Mouse (Mus musculus): Measurements from ENCODE around the gene Tbc1d20. TPM values are rescaled to one million over a fixed set of nuclear protein-coding genes. Genes with fewer than 3 reads are reported as not detected.

Gene Tbc1d20
- polyA plus RNA-seq, 1 experiment from 2014 or later: 33.6 TPM

DNA sequence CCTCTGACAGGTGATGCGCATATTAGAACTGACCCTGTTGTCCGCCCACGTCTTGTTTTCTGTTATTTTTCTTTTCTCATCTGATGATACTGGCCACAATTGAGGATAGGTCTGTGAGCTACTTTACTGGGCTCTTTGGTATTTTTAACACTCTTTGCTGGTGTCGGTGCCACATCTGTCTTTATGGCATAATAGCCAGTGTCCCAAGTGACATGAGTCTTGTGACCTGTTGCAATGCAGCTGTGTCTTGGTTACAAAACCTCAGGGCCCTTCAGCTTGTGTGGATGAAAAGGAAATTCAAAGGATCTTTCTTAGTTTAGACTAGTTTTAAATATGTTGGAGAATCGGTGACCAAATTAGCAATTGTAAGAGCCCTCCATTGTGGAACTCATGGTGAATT, 913 bp downstream of the Tbc1d20 start:
- H3K27ac ChIP-seq (ENCODE audit: poor library complexity, severe bottlenecking): no peak overlapping the region
- 34% methylated on average over 5 of the region's 5 CpGs for WGBS
- no peaks in the 10 kb centered on the region for H3K9me3 ChIP-seq (replicated peaks)
- no peaks in the 10 kb centered on the region for H3K27me3 ChIP-seq (replicated peaks)
- peaks cover 38% of the 10 kb centered on the region for H3K4me1 ChIP-seq (replicated peaks)
- H3K36me3 ChIP-seq: no peaks in the 10 kb centered on the region
- H3K4me3 ChIP-seq: peak overlapping the region; percentile 79
- H3K4me2 ChIP-seq: peak overlapping the region; percentile 78
- ATAC-seq (ENCODE audit: insufficient number of reproducible peaks, low FRiP score): no peak
- H3K9ac ChIP-seq: peak overlapping the region; percentile 94

DNA sequence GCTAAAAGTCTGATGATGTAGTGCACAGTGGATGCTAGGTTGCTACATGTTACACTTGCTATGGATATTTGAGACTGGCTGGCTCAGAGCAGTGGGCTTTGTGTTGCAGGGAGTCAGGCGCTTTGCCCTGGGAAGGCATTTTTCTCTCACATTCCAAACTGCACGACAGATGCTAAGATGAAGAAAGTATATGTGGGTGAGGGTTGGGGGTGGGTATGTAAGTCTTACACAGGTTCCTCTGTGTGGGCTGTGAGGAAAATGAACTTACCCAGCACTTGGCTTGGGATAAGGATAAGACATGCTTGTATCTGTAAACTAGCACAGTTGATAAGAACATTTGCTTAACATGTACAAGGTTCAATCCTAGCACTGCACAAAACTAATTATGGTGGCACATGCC, 9.2 kb downstream of the Tbc1d20 start:
- ATAC-seq (ENCODE audit: insufficient number of reproducible peaks, low FRiP score): no peak
- H3K27me3 ChIP-seq (replicated peaks): no peaks in the 10 kb centered on the region
- no peak overlapping the region for H3K4me3 ChIP-seq
- no peak overlapping the region for H3K9ac ChIP-seq
- peaks cover 57% of the 10 kb centered on the region for H3K36me3 ChIP-seq
- peaks cover 11% of the 10 kb centered on the region for H3K4me1 ChIP-seq (replicated peaks)
- no peaks in the 10 kb centered on the region for H3K9me3 ChIP-seq (replicated peaks)
- 71% methylated on average over 2 of the region's 2 CpGs for WGBS
- H3K4me2 ChIP-seq: no peak overlapping the region
- no peak overlapping the region for H3K27ac ChIP-seq (ENCODE audit: poor library complexity, severe bottlenecking)

DNA sequence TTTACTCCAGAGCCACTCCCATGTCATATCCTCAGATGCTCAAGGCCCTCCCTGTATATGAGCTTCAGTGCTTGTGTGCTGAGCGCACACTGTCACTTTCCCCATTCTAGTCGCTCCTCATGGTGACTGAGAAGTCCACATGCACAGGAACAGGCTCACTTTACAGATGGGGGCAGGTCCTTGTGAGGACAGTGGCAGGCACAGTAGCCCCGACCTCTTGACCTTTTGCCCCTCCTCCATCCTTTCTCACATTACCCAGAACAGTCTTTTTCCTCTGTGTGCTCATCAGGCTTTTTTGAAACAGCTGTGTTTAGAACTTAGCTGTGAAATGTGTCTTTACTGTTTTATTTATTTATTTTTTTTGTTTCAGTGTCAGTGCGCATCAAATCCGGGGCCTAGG, 10.2 kb downstream of the Tbc1d20 start:
- H3K27me3 ChIP-seq (replicated peaks): no peaks in the 10 kb centered on the region
- H3K36me3 ChIP-seq: peaks cover 66% of the 10 kb centered on the region
- no peaks in the 10 kb centered on the region for H3K9me3 ChIP-seq (replicated peaks)
- H3K4me3 ChIP-seq: no peak overlapping the region
- no peak for ATAC-seq (ENCODE audit: insufficient number of reproducible peaks, low FRiP score)
- WGBS: 64% methylated on average over 5 of the region's 5 CpGs
- H3K9ac ChIP-seq: no peak overlapping the region
- H3K27ac ChIP-seq (ENCODE audit: poor library complexity, severe bottlenecking): no peak overlapping the region
- peaks cover 4% of the 10 kb centered on the region; the same call in 1 of the 2 replicates for H3K4me1 ChIP-seq (replicated peaks)
- H3K4me2 ChIP-seq: no peak overlapping the region

DNA sequence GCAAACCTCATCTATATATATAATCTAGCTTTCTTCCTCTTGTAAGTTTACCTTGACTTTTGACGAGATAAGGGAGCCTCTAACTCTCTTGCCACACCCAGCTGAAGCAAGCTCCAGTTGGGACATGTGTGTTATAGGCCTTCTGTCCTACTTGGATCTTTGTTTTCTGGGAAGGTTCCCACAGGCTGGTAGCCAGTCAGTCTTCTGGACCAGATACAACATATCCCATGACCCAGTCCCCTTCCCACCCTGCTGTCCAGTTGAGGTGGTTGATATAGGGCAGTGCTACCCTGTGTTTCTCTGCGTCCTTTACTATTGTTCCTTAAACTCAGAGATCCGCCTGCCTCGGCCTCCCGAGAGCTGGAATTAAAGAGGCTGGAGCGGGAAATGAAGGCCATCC, 11.9 kb downstream of the Tbc1d20 start:
- Histone ChIP-seq H3K9me3 (replicated peaks) (no peaks in the 10 kb centered on the region), H3K9ac (no peak overlapping the region), H3K4me1 (replicated peaks) (peaks cover 4% of the 10 kb centered on the region; the same call in 1 of the 2 replicates), H3K4me3 (no peak overlapping the region), H3K27ac (ENCODE audit: poor library complexity, severe bottlenecking) (no peak overlapping the region), H3K27me3 (replicated peaks) (no peaks in the 10 kb centered on the region), H3K4me2 (no peak overlapping the region), H3K36me3 (peaks cover 83% of the 10 kb centered on the region)
- no peak for ATAC-seq (ENCODE audit: insufficient number of reproducible peaks, low FRiP score)
- 93% methylated on average over 6 of the region's 6 CpGs for WGBS

DNA sequence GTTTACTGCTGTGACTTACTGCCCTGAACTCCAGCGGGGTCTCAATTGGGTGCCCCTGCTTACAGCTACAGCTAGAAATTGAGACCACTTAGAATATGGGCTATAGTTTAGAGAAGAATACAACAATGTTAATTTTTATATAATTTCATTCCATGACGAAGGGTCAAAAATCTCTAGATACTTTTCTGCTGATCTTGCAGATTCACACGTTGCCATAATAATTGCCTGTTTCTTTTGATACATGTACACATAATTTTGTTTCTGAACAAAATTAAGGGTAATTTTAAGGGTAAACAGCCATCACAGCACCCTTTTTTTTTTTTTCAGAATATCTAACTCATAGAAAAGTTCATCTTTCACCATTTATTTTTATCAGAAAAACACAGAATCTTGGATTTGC, 13.6 kb downstream of the Tbc1d20 start:
- Histone ChIP-seq H3K4me1 (replicated peaks) (peaks cover 4% of the 10 kb centered on the region; the same call in 1 of the 2 replicates), H3K36me3 (peaks cover 95% of the 10 kb centered on the region)
- no peak for ATAC-seq (ENCODE audit: insufficient number of reproducible peaks, low FRiP score)

DNA sequence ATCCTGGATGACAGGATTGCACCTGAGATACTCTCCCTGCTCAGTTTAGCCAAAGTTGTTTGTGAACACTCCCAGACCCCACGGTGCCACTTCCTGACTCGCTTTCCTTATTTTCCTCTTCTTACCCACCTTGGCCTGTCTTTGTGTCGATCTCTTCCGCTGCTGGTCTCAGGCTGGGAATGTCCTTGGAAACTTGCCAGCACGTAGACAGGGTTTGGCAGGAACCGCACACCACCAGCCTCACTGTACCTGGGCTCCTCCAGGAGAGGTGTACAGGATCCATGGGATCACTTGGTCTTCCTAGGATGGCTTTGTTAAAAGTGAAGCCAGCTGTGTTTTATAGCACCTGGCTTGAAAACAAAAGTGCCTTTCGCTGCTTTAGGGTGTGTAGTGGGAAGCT, 19.4 kb downstream of the Tbc1d20 start:
- Histone ChIP-seq H3K9me3 (replicated peaks) (no peaks in the 10 kb centered on the region), H3K36me3 (peaks cover 98% of the 10 kb centered on the region), H3K4me3 (no peak overlapping the region), H3K4me1 (replicated peaks) (no peaks in the 10 kb centered on the region), H3K27ac (ENCODE audit: poor library complexity, severe bottlenecking) (no peak overlapping the region), H3K27me3 (replicated peaks) (no peaks in the 10 kb centered on the region), H3K4me2 (no peak overlapping the region), H3K9ac (no peak overlapping the region)
- ATAC-seq (ENCODE audit: insufficient number of reproducible peaks, low FRiP score): no peak
- WGBS: 74% methylated on average over 7 of the region's 7 CpGs

More for the DNA sequence above, 13.6 kb downstream of the Tbc1d20 start:
- 95% methylated on average over 3 of the region's 3 CpGs for WGBS
- H3K9me3 ChIP-seq (replicated peaks): no peaks in the 10 kb centered on the region
- no peak overlapping the region for H3K4me3 ChIP-seq
- H3K27ac ChIP-seq (ENCODE audit: poor library complexity, severe bottlenecking): no peak overlapping the region
- H3K4me2 ChIP-seq: no peak overlapping the region
- H3K27me3 ChIP-seq (replicated peaks): no peaks in the 10 kb centered on the region
- no peak overlapping the region for H3K9ac ChIP-seq

DNA sequence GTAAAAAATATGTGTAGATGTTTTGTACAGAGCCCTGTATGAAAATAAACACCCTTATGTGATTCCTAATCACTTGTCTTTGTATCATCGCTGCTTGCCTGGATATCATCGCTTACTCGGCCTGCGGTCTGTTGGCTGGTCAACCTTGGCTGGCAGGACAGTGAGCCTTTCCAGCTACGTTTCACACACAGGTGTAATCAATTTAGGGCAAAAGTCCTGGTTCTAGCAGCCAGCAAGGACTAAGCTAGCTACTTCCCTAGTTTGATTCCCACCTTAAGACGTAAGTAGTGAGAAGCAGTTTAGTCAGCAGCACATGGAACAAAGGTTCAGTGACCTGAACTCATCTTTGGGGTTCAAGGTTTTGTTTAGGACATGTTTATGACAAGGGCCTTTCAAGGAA, 20.3 kb downstream of the Tbc1d20 start:
- Histone ChIP-seq H3K4me1 (replicated peaks) (no peaks in the 10 kb centered on the region), H3K27ac (ENCODE audit: poor library complexity, severe bottlenecking) (no peak overlapping the region), H3K36me3 (peaks cover 98% of the 10 kb centered on the region), H3K9ac (no peak overlapping the region), H3K4me2 (no peak overlapping the region), H3K27me3 (replicated peaks) (no peaks in the 10 kb centered on the region), H3K9me3 (replicated peaks) (no peaks in the 10 kb centered on the region), H3K4me3 (no peak overlapping the region)
- WGBS: 89% methylated on average over 6 of the region's 6 CpGs
- no peak for ATAC-seq (ENCODE audit: insufficient number of reproducible peaks, low FRiP score)

DNA sequence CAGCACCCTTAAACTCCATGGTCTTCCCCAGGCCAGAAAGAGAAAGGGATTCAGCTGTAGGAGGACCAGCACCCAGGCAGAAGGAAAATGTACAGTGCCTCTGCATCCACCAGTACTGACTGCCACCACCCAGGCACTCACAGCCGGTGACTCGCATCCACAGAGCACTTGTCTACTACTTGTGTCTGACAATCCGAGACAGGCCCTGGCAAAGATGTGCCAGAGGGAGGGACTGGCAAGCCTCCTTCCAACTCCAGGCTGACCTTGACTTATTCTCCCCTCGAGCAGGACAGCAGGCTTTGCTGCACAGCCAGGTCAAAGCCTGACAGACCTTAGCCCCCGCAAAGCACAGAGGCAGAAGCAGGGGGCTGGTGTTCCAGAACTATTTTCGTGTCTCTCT, 23.4 kb downstream of the Tbc1d20 start:
- WGBS: 75% methylated on average over 6 of the region's 6 CpGs
- no peaks in the 10 kb centered on the region for H3K27me3 ChIP-seq (replicated peaks)
- H3K4me1 ChIP-seq (replicated peaks): no peaks in the 10 kb centered on the region
- peaks cover 97% of the 10 kb centered on the region for H3K36me3 ChIP-seq
- H3K9me3 ChIP-seq (replicated peaks): no peaks in the 10 kb centered on the region
- no peak overlapping the region for H3K9ac ChIP-seq
- H3K4me2 ChIP-seq: no peak overlapping the region
- no peak overlapping the region for H3K4me3 ChIP-seq
- ATAC-seq (ENCODE audit: insufficient number of reproducible peaks, low FRiP score): no peak
- no peak overlapping the region for H3K27ac ChIP-seq (ENCODE audit: poor library complexity, severe bottlenecking)

DNA sequence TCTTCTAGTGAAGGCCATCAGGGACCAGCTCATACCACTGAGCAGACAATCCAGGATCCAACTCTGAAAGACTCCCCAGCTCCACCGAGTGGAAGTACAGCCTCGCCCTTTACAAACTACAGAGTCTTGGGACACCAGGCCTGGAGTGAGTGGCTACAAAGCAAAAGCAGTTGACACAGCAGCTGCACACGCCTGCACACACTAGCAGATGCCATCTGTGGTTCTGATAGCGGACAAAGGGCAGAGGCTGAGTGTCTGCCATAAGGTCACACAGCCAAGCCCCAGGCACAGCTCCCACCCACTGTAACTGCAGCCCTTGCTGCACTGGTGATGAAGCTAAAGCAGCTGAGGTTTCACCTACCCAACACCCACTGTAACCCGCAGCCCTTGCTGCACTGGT, 27.9 kb downstream of the Tbc1d20 start:
- H3K4me2 ChIP-seq: no peak overlapping the region
- no peaks in the 10 kb centered on the region for H3K4me1 ChIP-seq (replicated peaks)
- H3K4me3 ChIP-seq: no peak overlapping the region
- no peaks in the 10 kb centered on the region for H3K27me3 ChIP-seq (replicated peaks)
- H3K27ac ChIP-seq (ENCODE audit: poor library complexity, severe bottlenecking): no peak overlapping the region
- 90% methylated on average over 5 of the region's 5 CpGs for WGBS
- ATAC-seq (ENCODE audit: insufficient number of reproducible peaks, low FRiP score): no peak
- no peak overlapping the region for H3K9ac ChIP-seq
- peaks cover 98% of the 10 kb centered on the region for H3K36me3 ChIP-seq
- no peaks in the 10 kb centered on the region for H3K9me3 ChIP-seq (replicated peaks)

DNA sequence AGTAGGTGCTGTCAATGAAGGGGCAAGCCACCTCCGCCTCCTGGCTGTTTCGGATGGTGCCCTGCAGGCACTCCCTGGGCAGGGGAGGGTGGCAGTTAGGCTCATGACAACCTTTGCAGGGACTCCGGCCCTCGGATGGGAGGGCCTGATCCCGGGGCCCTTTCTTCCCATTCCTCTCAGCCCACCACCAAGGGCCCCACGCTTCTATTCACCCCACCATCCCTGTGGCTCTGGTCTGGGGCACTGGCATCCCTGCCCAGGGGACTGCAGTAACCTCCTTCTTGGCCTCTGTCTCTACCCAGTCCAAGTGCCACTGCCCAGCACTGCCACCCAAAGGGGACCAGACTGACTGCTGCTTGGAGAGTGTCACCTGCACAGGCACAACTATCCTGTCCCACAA, 28.6 kb downstream of the Tbc1d20 start:
- Histone ChIP-seq H3K4me2 (no peak overlapping the region), H3K9ac (no peak overlapping the region), H3K27me3 (replicated peaks) (no peaks in the 10 kb centered on the region), H3K27ac (ENCODE audit: poor library complexity, severe bottlenecking) (no peak overlapping the region), H3K4me1 (replicated peaks) (no peaks in the 10 kb centered on the region), H3K36me3 (peaks cover 98% of the 10 kb centered on the region), H3K4me3 (no peak overlapping the region), H3K9me3 (replicated peaks) (no peaks in the 10 kb centered on the region)
- WGBS: 94% methylated on average over 6 of the region's 6 CpGs
- ATAC-seq (ENCODE audit: insufficient number of reproducible peaks, low FRiP score): no peak

DNA sequence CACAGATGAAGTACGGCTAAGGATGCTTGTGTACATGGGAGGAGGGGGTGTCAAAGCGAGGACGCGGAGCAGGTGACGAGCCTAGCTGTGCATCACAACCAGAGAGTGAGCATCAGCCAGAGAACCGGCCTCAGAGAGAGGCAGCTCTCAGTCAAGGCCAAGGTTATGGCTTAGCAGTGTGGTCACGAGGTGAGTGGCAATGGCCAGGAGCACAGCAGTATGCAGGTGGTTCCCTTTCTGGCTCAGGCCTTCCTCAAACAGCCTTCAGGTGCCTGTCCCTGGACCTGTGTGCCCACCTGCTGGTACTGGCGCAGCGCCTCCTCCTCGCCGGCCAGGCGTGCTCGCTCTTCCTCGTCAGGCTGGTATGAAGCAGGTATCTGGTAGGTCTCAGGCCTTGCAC, 30.3 kb downstream of the Tbc1d20 start:
- no peaks in the 10 kb centered on the region for H3K4me1 ChIP-seq (replicated peaks)
- H3K27me3 ChIP-seq (replicated peaks): no peaks in the 10 kb centered on the region
- H3K27ac ChIP-seq (ENCODE audit: poor library complexity, severe bottlenecking): no peak overlapping the region
- H3K4me3 ChIP-seq: no peak overlapping the region
- WGBS: 95% methylated on average over 14 of the region's 14 CpGs
- H3K9me3 ChIP-seq (replicated peaks): no peaks in the 10 kb centered on the region
- no peak overlapping the region for H3K4me2 ChIP-seq
- H3K36me3 ChIP-seq: peaks cover 98% of the 10 kb centered on the region
- ATAC-seq (ENCODE audit: insufficient number of reproducible peaks, low FRiP score): no peak
- H3K9ac ChIP-seq: no peak overlapping the region

DNA sequence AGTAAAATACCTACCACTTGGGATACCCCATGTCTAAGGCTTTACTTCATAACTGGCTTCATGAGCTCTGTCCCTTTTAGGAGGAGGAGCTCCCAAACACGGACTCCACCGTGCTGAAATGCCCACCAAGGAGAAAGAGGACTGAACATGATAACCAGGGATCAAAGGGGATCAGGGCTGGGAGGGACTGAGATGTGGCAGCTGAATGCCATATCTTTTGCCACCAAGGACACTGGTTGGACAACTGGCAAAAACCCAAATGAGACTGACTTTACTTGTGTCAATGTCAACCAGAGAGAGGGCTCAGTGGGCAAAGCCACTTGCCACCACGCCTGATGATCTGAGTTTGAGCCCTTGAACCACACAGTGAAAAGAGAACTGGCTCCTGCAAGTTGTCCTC, 31.2 kb downstream of the Tbc1d20 start:
- ATAC-seq (ENCODE audit: insufficient number of reproducible peaks, low FRiP score): no peak
- Histone ChIP-seq H3K4me1 (replicated peaks) (no peaks in the 10 kb centered on the region), H3K27me3 (replicated peaks) (no peaks in the 10 kb centered on the region), H3K9me3 (replicated peaks) (no peaks in the 10 kb centered on the region), H3K36me3 (peaks cover 95% of the 10 kb centered on the region), H3K4me3 (no peak overlapping the region), H3K27ac (ENCODE audit: poor library complexity, severe bottlenecking) (no peak overlapping the region), H3K9ac (no peak overlapping the region), H3K4me2 (no peak overlapping the region)
- WGBS: 88% methylated on average over 3 of the region's 3 CpGs
